Mouse (Mus musculus): ENCODE data around the gene Cdca8.

Cdca8 gene

DNA sequence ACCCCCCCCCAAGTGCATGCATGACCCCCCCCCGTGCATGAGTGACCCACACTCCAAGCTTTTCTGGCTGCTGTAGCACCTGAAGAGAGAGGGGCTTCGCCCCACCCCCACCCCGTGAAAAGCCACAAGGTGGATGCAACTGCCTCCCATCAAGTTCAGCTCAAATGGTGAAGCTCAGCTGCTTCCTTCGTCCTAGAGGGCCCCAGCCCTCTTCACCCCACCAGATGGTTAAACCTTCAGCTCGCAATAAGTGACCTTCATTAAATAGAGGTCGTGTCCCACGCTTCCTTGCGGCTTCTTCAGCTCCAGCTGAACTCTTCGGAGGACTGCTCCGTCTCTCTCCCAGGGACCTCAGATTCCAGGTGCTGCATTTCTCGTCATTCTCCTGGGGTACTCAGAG is 58.5 kb downstream of the Cdca8 start, which contains the start of gene Epha10:
Epha10 (plus strand) TSS at position 301 of the 400 bp plus-strand sequence.
- no peak for DNase-seq (ENCODE audit: low spot score in 2 of 2)

DNA sequence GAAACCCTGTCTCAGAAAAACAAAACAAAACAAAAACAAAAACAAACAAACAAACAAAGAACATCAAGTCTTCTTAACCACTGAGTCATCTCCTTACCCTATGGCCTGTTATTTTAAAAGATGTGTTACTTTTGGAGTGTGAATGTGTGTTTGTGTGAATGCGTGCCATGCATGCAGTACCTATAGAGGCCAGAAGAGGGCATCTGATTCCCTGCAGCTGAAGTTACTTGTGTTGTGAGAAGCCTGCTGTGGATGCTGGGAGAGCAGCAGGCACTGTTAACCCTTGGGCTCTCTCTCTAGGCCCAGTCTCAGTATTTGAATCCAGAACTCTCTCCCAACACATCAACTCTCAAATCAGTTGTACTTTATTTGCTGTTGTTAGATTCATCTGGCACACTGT is 66.4 kb downstream of the Cdca8 start:
- no peak for DNase-seq (ENCODE audit: low spot score in 2 of 2)
